Mouse (Mus musculus) Muller cell, postnatal 12 days (primary cell): ENCODE data around the gene Olfr589.
"Not testable (repeated sequence)": the region's sequence is repeated elsewhere in the genome, so short reads cannot be mapped to it uniquely, and the experiment has no call there.

ENCODE experiments used
- DNase-seq: peaks from one replicate; pipeline ENCODE4 v3.0.0-alpha.2; 2015; ENCODE audit errors: inconsistent ontology term

The Olfr589 gene

DNA sequence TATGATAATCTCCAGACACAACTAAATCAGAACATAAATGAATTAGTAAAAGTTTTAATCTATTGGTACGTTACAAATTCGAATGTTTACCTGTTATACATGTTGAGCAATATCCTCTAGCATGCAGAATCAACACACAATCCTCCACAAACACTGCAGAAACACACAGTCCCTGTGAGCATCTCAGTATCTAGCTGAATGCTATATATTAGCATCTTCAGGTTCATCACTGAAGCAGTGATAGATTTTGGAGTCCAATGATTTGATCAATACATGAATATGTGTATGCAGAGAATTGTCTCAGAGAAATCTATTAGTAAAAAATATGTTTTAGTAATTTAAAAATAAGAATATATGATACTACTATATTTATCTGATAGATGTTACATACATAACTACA lies at the start of gene Olfr589:
Gene Olfr589, minus strand, starts transcription at position 101 of the 400 bp plus-strand sequence.
- no peak for DNase-seq

DNA sequence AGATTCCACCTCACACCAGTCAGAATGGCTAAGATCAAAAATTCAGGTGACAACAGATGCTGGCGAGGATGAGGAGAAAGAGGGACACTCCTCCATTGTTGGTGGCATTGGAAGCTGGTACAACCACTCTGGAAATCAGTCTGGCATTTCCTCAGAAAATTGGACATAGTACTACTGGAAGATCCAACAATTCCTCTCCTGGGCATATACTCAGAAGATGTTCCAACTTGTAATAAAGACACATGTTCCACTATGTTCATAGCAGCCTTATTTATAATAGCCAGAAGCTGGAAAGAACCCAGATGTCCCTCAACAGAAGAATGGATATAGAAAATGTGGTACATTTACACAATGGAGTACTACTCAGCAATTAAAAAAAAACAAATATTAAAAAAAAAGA lies 28.3 kb upstream of the Olfr589 start, which contains the start of gene Olfr592:
Gene Olfr592, plus strand, starts transcription at position 301 of the 400 bp plus-strand sequence.
- DNase-seq: not testable (repeated sequence)

DNA sequence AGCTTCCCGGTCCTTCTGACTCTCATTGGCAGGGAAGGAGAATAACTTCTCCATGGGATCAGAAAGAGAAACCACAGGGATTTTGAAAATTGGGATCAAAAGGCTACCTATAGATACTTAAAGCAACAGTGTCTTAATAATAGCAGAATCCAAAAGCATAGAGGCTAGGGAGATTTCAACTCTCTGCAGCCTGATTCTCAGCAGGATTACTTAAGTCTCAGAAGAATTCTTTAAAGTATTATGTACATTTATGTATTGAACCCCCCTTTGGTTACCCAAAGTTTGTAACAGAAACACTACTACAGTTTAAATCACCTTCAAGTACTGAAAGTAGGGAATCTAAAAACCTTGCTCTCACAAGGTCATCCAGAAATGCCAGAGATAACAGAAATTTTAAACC lies 22.1 kb upstream of the Olfr589 start, which contains the start of gene Olfr591:
Gene Olfr591, minus strand, starts transcription at position 101 of the 400 bp plus-strand sequence.
- no peak for DNase-seq

DNA sequence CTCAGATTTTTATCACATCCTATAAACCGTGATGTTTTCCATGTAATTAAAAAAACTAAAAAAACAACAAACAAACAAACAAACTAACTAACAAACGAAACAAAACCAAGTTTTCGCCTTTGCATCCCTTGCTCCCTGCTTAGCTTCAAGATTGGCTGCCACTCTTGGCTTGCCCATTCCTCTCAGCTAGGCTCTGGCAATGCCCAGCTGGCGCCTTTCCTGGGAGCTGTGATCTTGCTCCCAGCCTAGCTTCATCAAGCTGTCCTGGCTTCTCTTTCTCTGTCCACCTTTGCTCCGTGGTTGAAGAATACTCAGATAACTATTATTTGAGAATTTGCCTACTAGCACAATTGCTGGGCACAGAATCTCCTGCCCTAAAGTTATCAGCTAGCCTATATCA lies 13.5 kb upstream of the Olfr589 start:
- no peak for DNase-seq

DNA sequence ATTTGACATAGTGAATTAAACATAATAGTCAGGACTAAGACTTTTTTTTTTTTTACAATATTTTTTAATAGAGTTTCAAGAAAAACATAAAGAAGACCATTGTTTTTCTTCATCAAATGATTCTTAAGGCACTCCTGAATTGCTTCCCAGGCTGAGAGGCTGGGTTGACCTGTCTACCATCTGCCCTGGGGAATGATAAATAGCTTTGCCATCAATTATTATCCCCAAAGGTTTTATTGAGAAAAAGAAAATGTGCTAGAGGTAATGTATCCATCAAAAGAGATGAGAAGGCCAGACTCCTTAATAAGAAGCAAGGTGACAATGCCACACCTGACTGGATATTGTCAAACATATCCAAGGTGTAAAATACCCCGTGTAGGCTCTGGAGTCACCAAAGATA lies 15.6 kb downstream of the Olfr589 start, which contains the start of gene Olfr588-ps1:
Gene Olfr588-ps1, plus strand, starts transcription at position 301 of the 400 bp plus-strand sequence.
- DNase-seq: no peak

DNA sequence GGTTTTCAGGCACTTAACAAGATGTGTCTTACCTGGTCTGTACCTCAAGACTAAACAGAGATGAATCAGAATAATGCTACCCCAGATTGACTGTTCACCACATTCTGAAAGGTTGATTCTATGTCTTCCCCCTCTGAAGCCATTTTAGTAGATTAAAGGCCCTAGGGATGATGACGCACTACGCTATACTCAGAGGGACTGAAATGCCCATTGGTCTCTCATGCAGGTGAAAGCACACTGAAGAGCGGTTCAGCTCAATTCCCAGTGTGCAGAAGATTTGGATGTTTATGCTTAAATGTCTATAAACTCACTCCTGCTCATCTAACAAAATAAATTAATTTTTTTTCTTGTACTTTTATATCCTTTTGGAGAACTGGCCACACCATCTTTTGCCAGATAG lies 30.6 kb downstream of the Olfr589 start, which contains the start of gene Olfr586:
Gene Olfr586, minus strand, starts transcription at position 101 of the 400 bp plus-strand sequence.
- DNase-seq: no peak

DNA sequence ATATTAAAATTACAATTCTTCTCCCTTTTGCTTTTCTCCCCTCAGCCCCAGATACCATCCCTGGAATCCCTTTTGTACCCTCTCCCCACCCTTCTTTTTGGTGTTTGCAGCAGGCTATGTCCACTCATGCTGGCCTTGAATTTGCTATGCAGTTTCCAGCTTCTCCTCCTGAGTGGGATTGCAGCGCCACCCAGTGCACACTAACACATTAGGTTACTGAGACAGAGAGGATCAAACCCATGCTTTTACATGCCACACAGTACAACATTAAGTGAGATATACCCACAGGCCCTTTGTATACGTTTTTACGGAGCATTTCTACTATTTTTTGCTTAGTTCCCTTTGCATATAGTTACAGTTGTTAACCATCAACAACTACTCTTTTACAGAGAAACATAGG lies 36.8 kb downstream of the Olfr589 start:
- DNase-seq: no peak
